Mouse (Mus musculus): ENCODE results near the gene Nalcn.
A peak's percentile ranks its signal among the peaks of the same experiment; 100 is the strongest.
"Not testable (repeated sequence)": the region's sequence is repeated elsewhere in the genome, so short reads cannot be mapped to it uniquely, and the experiment has no call there.

Gene Nalcn

DNA sequence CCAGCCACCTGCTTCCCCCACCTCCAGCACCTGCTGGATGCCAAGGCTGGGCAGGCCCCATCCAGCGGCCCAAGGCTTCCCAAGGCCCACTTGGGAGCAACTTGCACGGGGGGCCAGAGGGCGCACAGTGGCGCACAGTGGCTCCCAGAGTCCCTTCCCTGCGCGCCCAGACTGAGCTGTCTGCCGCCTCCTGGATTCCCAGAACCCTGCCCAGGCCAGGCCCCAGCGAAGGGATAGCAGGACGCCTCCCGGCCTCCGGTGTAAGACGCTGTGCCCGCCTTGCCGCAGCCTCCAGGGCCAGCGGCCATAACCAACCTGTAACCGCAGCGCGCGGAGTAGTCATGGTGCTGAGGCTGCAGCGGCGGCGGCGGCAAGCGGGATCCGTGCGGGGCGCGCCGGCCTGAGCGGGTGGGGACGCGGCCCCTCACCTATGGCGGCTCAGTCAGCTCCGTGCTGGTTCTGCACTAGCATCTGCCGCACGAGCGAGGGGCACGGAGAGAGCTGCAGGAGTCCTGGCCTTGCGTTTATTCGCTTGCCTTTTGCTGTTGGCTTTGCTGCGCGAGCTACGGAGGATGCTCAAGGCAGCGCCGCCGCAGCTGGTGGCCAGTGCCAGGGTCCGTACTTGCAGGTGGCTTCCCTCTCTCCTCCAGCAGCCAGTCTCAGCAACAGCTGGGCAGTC lies at the start of gene Nalcn:
Gene Nalcn (minus strand): TSS at position 644 of the 679 bp plus-strand sequence.
- peak; percentile 66 to 81 for DNase-seq (ENCODE audit: low spot score in 2 of 2)

- DNase-seq (ENCODE audit: low spot score in 2 of 2) = not testable (repeated sequence)
These were observed 44.1 kb upstream of the Nalcn start for GRCm38 (mm10) chr14:123671076-123671475.

GRCm38 (mm10) chr14:123664451-123664850 lies 37.5 kb upstream of the Nalcn start:
- DNase-seq (ENCODE audit: low spot score in 2 of 2) = no peak

DNA sequence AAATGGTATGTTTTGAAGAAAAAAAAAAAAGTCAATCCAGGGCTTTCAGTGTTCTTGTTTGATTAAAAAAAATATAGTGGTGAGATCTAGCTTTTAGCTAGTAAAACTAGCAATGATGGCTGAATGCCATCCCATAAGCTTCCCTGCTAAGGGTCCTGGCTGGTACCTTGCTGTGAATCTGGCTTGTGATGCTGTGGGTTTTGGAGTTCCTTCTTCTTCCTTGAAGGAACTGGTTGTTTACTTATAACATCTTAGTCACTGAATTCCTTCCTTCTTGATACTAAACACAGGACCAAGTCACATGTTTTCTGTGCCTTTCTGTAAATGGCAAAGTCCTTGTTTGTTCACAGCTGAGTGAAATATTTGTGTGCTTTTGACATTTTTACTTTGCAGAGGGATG lies 36.3 kb upstream of the Nalcn start:
- DNase-seq (ENCODE audit: low spot score in 2 of 2) = no peak

DNA sequence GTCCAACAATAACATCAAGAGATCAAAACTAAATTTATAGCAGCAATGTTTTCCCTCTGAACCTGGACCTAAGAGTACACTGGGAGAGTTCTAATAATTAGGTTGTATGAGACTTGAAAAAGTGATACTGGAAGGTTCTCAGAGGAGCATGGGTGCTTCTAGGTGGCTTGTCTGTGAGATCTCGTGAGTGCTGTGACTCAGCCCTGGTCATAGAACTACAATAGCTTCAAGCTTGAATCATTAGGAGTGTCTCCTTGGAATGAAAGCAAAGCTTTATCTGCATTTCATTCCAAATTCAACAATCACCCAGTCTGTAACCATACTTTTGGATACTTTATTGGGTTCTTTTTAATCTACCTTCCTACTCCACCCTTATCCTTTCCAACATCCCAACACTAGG lies 35.4 kb upstream of the Nalcn start:
- no peak for DNase-seq (ENCODE audit: low spot score in 2 of 2)

DNA sequence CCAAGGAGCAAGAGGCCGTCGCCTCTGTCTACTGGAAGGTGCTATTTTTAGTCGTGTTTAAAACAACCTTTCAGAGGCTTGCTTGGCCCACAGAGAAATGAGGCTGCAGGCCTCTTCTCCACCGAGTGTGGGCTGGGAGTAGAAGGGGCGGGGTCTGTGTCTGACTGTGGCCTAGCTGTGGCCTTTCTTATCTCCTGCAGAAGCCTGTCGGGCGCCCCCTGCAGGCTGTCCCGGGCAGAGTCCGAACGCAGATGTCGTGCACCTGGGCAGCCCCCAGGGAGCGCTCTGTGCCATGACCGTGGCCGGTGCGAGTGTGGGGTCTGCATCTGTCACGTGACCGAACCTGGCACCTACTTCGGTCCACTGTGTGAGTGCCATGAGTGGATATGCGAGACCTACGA lies 34.1 kb upstream of the Nalcn start:
- DNase-seq (ENCODE audit: low spot score in 2 of 2) = no peak

GRCm38 (mm10) chr14:123659921-123660385 lies 33.0 kb upstream of the Nalcn start, which contains the start of gene Itgbl1:
Gene Itgbl1, plus strand, starts transcription at chr14:123659971.
- peak; percentile 42 to 43 for DNase-seq (ENCODE audit: low spot score in 2 of 2)

- DNase-seq (ENCODE audit: low spot score in 2 of 2) = peak in 1 of 2 experiments; percentile 10
These were observed 227 bp upstream of the Nalcn start for GRCm38 (mm10) chr14:123627180-123627562.

- DNase-seq (ENCODE audit: low spot score in 2 of 2) = no peak
These were observed 4.0 kb downstream of the Nalcn start for GRCm38 (mm10) chr14:123622969-123623368.

DNA sequence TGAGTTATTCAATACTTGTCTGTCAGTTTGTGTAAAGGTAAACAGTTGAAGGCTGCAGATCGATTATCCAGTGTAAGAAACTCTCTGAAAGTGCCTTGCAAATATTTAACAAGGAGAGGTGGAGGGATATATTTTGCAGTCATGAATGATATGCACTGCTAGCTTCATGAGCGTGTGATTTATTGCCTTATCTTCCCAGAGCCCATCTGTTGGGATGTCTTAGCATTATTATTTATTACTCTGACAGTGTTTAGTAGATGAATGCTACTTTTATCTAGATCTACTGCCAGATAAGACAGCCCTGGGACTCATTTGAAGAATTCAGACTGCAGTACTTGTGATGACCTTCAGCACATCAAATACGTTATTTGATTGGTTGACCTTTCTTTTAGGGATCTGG lies 31.7 kb downstream of the Nalcn start:
- no peak for DNase-seq (ENCODE audit: low spot score in 2 of 2)

- no peak for DNase-seq (ENCODE audit: low spot score in 2 of 2)
These were observed 39.5 kb downstream of the Nalcn start for GRCm38 (mm10) chr14:123587412-123587811.

DNA sequence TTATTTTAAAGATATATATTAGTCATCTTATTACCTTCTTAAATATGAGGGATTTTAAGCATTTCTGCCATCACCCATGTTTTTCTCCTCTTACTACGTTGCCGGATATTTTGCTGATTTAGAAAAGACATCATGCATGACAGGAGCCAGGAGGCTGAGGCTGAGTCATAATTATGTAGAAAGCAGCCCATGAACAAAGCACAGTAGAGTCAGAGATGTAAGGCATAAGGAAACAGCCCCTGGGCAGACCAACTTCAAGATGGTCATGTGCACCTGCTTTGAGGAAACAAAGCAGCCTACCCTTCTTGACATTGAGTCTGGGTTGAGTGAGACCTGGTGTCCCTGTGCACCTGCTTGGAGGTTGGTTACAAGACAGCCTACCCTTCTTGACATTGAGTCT lies 44.5 kb downstream of the Nalcn start:
- DNase-seq (ENCODE audit: low spot score in 2 of 2) = no peak

- DNase-seq (ENCODE audit: low spot score in 2 of 2) = no peak
These were observed 51.6 kb downstream of the Nalcn start for GRCm38 (mm10) chr14:123575356-123575755.

DNA sequence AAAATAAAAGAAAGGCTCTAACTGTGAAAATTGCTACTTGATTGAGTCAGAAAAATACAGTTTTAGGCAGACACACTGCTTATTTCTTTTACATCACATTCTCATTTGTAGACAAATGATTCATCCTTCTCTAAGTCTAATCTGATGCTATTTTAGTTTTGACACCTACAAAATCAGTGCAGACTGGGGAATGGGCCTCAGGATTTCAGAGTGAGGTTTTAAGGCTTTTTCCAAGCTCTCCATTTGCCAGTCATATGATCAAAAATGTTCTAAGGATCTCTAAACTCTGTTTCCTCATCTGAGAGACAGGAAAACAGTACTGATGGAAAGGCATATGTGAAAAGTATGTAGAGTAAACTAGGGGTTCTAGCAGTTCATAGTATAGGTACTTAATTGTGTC lies 52.0 kb downstream of the Nalcn start:
- peak in 1 of 2 experiments; percentile 13 for DNase-seq (ENCODE audit: low spot score in 2 of 2)

DNA sequence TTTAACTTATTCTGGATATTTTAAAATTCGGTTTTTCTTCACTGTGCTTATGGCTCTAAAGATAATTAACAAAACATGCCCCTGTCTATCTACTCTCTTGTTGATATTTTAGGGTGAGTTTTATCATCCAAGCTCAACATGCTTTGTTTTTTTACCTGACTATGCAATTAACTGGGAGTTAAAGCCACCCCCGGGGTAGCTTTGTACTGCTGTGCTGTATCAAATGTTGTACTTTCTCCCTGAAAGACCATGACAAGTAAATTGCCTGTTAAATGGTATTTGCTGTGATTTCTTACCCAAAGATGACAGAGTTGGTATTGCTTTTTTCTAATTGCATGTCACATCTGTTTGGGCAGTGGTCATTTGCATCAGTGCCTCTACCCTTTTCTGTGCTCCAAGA lies 60.3 kb downstream of the Nalcn start:
- DNase-seq (ENCODE audit: low spot score in 2 of 2) = no peak

DNA sequence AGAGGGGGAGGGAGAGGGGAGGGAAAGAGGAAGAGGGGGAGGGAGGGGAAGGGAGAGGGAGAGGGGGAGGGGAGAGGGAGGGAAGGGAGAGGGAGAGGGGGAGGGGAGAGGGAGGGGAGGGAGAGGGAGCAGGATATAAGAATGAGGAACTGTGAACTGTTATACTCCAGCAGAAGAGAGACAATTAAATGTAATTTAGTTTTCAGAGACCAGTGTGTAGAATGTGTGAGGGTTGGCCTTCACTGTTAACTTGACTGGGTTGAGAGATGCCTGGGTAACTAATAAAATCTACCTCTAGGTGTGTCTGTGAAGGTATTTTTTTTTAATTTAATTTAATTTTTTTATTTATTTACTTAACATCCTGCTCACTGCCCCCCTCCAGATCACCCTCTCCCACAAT lies 71.4 kb downstream of the Nalcn start:
- DNase-seq (ENCODE audit: low spot score in 2 of 2) = no peak

- DNase-seq (ENCODE audit: low spot score in 2 of 2) = peak in 1 of 2 experiments; percentile 14
These were observed 72.0 kb downstream of the Nalcn start for GRCm38 (mm10) chr14:123554936-123555335.

DNA sequence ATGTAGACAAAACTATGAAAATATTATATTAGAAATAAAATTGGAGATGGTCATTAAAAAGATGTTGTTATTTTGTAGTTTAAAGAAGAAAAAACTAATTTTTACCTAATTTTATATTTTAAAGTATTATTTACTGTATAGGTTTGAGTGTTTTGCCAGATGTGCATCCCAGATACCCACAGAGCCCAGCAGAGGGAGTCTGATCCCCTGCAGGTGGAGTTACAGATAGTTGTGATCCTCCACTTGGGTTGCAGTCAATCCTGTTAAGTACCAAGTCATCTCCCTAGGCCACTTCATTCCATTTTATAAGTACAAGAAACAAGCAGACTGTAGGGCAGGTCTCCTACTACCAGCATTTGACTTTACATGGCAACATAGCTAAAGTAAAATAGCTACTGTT lies 84.6 kb downstream of the Nalcn start:
- DNase-seq (ENCODE audit: low spot score in 2 of 2) = no peak

DNA sequence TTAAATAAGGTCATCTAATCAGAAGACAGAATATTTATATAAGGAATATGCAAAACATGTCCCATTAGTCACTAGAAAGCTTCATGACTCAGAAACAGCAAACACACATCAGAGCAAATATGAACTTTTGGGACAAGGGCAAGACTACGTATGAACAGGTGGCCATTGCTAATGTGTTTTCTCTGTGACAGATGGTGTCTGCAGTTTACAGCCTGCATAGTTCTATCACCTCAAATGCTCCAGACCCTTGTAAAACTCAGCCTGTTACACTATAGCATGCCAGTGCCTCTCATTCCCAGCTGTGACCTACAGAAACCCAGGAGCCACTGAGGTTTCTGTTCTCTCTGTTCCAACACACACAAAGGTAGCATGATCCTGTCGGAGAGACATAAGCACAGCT lies 91.3 kb downstream of the Nalcn start:
- no peak for DNase-seq (ENCODE audit: low spot score in 2 of 2)

- DNase-seq (ENCODE audit: low spot score in 2 of 2) = no peak
These were observed 93.9 kb downstream of the Nalcn start for GRCm38 (mm10) chr14:123533000-123533399.

- DNase-seq (ENCODE audit: low spot score in 2 of 2) = no peak
These were observed 95.7 kb downstream of the Nalcn start for GRCm38 (mm10) chr14:123531271-123531670.

DNA sequence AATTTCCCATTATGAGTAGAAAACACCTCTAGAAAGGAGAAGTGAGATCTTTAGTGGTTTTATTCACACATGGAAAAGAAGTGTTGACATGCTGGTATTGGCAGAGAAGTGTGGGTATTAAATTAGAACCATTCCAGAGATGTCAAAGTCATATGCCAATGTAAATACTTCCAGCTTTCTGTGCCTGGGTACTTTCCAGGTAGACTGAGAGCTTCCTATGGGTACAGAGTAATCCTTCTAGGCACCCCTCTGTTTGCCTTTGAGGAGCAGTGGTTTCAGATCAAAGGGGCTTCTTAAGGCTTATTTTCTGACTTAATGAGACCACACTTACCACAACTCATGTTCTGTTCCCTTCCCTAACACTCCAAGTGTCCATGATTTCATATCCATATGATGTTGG lies 97.8 kb downstream of the Nalcn start:
- DNase-seq (ENCODE audit: low spot score in 2 of 2) = no peak

DNA sequence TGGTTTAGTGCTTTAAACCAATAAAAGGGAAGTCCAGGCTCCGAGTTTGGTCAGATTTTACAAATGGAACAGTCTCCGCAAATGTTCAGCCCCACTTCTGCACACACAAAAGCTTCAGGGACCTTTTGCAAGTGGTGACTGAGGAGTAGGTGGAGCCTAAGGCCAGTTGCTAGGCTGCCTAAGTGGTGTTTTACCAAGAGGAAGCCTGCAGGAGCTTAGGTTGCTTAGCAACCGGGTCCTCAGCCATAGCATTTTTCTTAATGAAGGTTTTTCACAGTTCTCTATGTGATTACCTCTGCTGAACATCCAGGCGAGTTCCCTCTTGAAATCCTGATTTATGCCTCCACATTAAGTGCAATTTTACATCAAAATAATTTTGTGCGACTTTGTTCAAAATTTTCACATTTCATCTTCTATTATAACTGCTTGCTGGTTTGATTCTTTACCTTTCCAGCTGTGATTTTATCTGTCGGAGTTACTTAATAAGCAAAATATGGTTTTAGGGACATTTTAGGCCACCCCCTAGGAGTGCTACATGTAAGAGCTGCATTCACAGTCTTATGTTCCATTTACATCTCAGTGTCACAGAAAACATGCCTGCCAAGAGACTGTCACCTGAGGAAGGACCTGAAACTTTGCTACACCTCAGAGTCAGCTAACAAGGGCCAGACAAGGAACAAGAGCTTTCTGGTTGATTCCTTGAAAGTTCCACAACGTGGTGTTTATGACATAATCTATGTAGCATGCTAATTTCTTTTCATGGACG lies 113.4 kb downstream of the Nalcn start:
- peak; percentile 54 to 57 for DNase-seq (ENCODE audit: low spot score in 2 of 2)
